Mouse (Mus musculus) cerebellum, adult 2 months (tissue): ENCODE measurements around the gene Bri3.

ENCODE experiments used
- CTCF ChIP-seq: fragments of 200-500 bp; IDR thresholded peaks from 2 replicates; pipeline ENCODE4 v1.5.1; 2011; ENCODE audit warnings: low read depth, mild to moderate bottlenecking, control low read depth, low read length, moderate library complexity, borderline replicate concordance; ENCODE audit not compliant: insufficient read depth
- POLR2A ChIP-seq: fragments of 200-500 bp; IDR thresholded peaks from 2 replicates; pipeline ENCODE4 v1.6.1; 2011; ENCODE audit warnings: low read length, control low read depth, borderline replicate concordance; ENCODE audit not compliant: insufficient read depth

GRCm38 (mm10) chr5:144447975-144448374 lies 203.7 kb downstream of the Bri3 start:
- TF ChIP-seq CTCF (no peak), POLR2A (no peak)
